Mouse (Mus musculus): Measurements from ENCODE around the gene Ptafr. TPM values are rescaled to one million over a fixed set of nuclear protein-coding genes. Genes with fewer than 3 reads are reported as not detected.

Gene Ptafr
- polyA plus RNA-seq, 1 experiment from 2014 or later: 1.0 TPM

DNA sequence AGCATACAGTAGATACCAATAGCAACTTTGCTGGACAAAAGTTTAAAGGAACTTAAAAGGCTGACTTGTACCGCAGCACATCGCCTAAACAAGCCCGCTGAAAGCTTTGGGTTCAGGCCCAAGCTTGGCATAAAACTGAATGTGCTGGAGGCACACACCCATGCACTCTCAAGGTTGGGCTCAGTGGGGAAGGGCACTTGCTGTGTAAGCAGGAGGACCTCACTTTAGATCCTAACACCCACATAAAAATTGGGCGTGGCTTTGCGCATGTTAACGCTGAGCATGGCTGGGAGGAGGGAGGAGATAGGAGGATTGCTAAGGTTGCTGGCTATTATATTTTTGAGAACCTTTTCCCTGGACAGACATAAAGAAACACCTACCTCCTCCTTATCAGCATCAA lies 39.1 kb upstream of the Ptafr start:
- H3K27ac ChIP-seq (ENCODE audit: low read depth): no peak overlapping the region
- H3K36me3 ChIP-seq (replicated peaks; ENCODE audit: insufficient read depth, low read length): peaks cover 5% of the 10 kb centered on the region; the same call in 1 of the 2 replicates
- peaks cover 8% of the 10 kb centered on the region; the same call in 1 of the 2 replicates for H3K4me1 ChIP-seq (ENCODE audit: insufficient read depth)
- ATAC-seq (no peak), DNase-seq (no peak)
- TF ChIP-seq EP300 (IDR thresholded peaks at IDR 0.05; ENCODE audit: low read depth): no peak
- WGBS (ENCODE audit: insufficient replicate concordance): 71% methylated on average over 6 of the region's 6 CpGs
- no peaks in the 10 kb centered on the region for H3K27me3 ChIP-seq (ENCODE audit: insufficient read depth, low read length)
- H3K4me3 ChIP-seq (ENCODE audit: low read depth, low read length): no peak overlapping the region
- H3K4me2 ChIP-seq (ENCODE audit: low read depth, low read length): no peak overlapping the region
- no peak overlapping the region for H3K9ac ChIP-seq (replicated peaks)
- H3K9me3 ChIP-seq (ENCODE audit: low read length): no peaks in the 10 kb centered on the region

DNA sequence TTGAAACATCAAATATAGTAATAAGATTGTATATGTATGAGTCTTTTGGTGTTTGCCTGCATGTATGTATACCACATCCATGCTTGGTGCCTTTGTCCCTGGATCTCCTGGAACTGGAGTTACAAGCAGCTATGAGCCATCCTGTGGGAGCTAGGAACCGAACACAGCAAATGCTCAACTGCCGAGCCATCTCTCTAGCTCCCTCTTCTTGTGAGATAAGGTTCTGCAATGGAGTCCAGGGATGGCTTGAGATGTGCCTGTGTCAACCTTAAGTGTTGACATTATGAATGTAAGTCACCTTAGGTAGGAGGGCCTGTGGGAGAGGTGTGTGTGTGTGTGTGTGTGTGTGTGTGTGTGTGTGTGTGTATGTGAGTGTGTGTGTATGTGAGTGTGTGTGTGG lies 37.2 kb upstream of the Ptafr start:
- Histone ChIP-seq H3K9me3 (ENCODE audit: low read length) (no peaks in the 10 kb centered on the region), H3K36me3 (replicated peaks; ENCODE audit: insufficient read depth, low read length) (peaks cover 11% of the 10 kb centered on the region; the same call in 1 of the 2 replicates), H3K27me3 (ENCODE audit: insufficient read depth, low read length) (no peaks in the 10 kb centered on the region), H3K9ac (replicated peaks) (no peak overlapping the region), H3K27ac (ENCODE audit: low read depth) (no peak overlapping the region), H3K4me3 (ENCODE audit: low read depth, low read length) (no peak overlapping the region), H3K4me2 (ENCODE audit: low read depth, low read length) (no peak overlapping the region), H3K4me1 (ENCODE audit: insufficient read depth) (peaks cover 13% of the 10 kb centered on the region; the same call in 1 of the 2 replicates)
- ATAC-seq (no peak), DNase-seq (peak; percentile 30)
- TF ChIP-seq EP300 (IDR thresholded peaks at IDR 0.05; ENCODE audit: low read depth): no peak
- TF ChIP-seq CTCF (IDR thresholded peaks at IDR 0.05; ENCODE audit: low read depth): peak; percentile 77
- WGBS (ENCODE audit: insufficient replicate concordance): 40% methylated on average over 2 of the region's 2 CpGs

DNA sequence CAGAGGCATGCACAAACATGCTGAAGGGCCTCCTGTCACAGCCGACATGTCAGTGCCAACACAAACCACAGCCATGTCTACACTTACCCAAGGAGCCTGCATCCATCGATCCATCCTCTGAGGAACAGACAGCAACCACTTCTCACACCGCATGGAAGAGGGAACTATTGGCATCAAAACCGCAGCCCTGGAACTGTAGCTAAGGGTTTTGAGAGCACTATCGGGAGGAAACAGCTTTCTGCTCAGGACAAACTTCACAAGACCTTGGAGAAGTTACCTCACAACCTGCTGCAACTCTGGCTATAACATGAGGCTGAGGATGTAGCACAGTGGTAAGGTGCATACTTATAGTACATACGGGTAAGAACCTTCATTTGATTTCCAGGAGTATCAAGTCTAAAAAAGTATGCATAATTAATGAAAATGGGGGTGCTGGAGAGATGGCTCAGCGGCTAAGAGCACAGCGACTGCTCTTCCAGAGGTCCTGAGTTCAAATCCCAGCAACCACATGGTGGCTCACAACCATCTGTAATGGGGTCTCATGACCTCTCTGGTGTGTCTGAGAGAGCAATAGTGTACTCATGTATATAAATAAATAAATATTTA lies 35.8 kb upstream of the Ptafr start:
- H3K27ac ChIP-seq (ENCODE audit: low read depth): no peak overlapping the region
- no peak overlapping the region for H3K4me2 ChIP-seq (ENCODE audit: low read depth, low read length)
- no peak overlapping the region for H3K9ac ChIP-seq (replicated peaks)
- no peak for TF ChIP-seq CTCF (IDR thresholded peaks at IDR 0.05; ENCODE audit: low read depth)
- TF ChIP-seq EP300 (IDR thresholded peaks at IDR 0.05; ENCODE audit: low read depth): no peak
- 68% methylated on average over 8 of the region's 8 CpGs for WGBS (ENCODE audit: insufficient replicate concordance)
- no peaks in the 10 kb centered on the region for H3K27me3 ChIP-seq (ENCODE audit: insufficient read depth, low read length)
- peaks cover 11% of the 10 kb centered on the region; the same call in 1 of the 2 replicates for H3K36me3 ChIP-seq (replicated peaks; ENCODE audit: insufficient read depth, low read length)
- no peaks in the 10 kb centered on the region for H3K9me3 ChIP-seq (ENCODE audit: low read length)
- DNase-seq: no peak
- no peak for ATAC-seq
- no peak overlapping the region for H3K4me3 ChIP-seq (ENCODE audit: low read depth, low read length)
- H3K4me1 ChIP-seq (ENCODE audit: insufficient read depth): peaks cover 18% of the 10 kb centered on the region; the same call in 1 of the 2 replicates

DNA sequence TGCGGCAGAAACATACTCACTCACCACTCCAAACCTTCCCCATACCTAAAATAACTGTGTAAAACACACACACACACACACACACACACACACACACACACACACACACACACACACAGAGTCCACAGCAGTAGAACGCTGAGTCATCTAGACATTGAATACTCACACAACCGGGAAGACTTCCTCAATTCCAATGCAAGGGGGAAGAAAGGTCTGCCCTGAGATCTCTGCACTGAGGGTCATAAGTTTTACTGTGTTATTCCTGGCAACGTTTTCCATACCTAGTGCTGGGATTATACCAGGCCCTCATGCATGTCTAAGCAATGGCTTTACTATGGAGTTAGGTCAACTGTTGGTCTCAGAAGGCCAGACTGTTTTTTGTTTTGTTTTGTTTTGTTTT lies 34.5 kb upstream of the Ptafr start:
- peak; percentile 33 for DNase-seq
- WGBS (ENCODE audit: insufficient replicate concordance): 35% methylated on average over 4 of the region's 4 CpGs
- peak overlapping the region; percentile 77 for H3K4me2 ChIP-seq (ENCODE audit: low read depth, low read length)
- TF ChIP-seq CTCF (IDR thresholded peaks at IDR 0.05; ENCODE audit: low read depth) (no peak), EP300 (IDR thresholded peaks at IDR 0.05; ENCODE audit: low read depth) (no peak)
- H3K9me3 ChIP-seq (ENCODE audit: low read length): no peaks in the 10 kb centered on the region
- peak overlapping the region; percentile 94 for H3K27ac ChIP-seq (ENCODE audit: low read depth)
- H3K9ac ChIP-seq (replicated peaks): peak overlapping the region; percentile 39; the same call in 1 of the 2 replicates
- no peaks in the 10 kb centered on the region for H3K27me3 ChIP-seq (ENCODE audit: insufficient read depth, low read length)
- ATAC-seq: no peak
- peaks cover 11% of the 10 kb centered on the region; the same call in 1 of the 2 replicates for H3K36me3 ChIP-seq (replicated peaks; ENCODE audit: insufficient read depth, low read length)
- H3K4me3 ChIP-seq (ENCODE audit: low read depth, low read length): no peak overlapping the region
- H3K4me1 ChIP-seq (ENCODE audit: insufficient read depth): peaks cover 24% of the 10 kb centered on the region; the same call in 1 of the 2 replicates

DNA sequence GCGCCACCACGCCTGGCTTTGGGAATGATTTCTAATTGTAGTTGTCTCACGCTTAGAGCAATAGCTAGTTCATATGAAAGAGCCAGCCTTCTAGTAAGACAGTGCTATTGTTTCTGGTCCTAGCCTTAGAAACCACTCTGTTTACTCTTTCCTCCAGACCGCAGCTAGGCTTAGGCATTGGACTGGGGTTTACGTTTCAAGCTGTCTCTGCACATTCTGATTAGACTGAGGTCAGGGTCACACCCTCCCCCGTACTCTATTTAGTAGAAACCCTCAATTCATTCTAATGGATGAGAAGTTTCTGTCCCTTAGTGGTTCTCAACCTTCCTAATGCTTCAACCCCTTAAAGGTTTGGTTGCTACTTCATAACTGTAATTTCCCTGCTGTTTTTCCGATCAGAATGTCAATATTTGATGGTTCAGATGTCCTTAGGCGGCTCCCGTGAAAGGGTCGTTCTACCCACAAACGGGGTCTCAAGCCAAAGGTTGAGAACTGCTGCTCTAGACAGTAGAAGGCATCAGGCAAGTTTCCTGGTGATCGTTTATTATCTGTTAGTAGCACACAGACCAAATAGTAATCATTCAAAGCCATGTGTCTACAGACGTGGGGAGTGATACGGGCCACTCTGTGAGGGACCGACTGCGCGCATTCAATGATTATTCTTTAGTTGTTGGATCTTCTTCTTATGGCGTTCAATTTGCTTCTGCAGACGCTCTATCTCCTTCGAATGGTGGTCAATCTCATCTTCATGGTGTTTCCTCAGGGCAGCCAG lies 33.6 kb upstream of the Ptafr start:
- H3K4me1 ChIP-seq (ENCODE audit: insufficient read depth): peaks cover 30% of the 10 kb centered on the region; the same call in 1 of the 2 replicates
- peak overlapping the region; percentile 69 for H3K4me3 ChIP-seq (ENCODE audit: low read depth, low read length)
- no peaks in the 10 kb centered on the region for H3K9me3 ChIP-seq (ENCODE audit: low read length)
- peak overlapping the region; percentile 94 for H3K27ac ChIP-seq (ENCODE audit: low read depth)
- peak overlapping the region; percentile 79 for H3K9ac ChIP-seq (replicated peaks)
- H3K27me3 ChIP-seq (ENCODE audit: insufficient read depth, low read length): no peaks in the 10 kb centered on the region
- peak overlapping the region; percentile 77 for H3K4me2 ChIP-seq (ENCODE audit: low read depth, low read length)
- peaks cover 11% of the 10 kb centered on the region; the same call in 1 of the 2 replicates for H3K36me3 ChIP-seq (replicated peaks; ENCODE audit: insufficient read depth, low read length)
- TF ChIP-seq EP300 (IDR thresholded peaks at IDR 0.05; ENCODE audit: low read depth) (peak; percentile 97), CTCF (IDR thresholded peaks at IDR 0.05; ENCODE audit: low read depth) (no peak)
- ATAC-seq: peak; percentile 67
- no peak for DNase-seq
- 56% methylated on average over 20 of the region's 20 CpGs for WGBS (ENCODE audit: insufficient replicate concordance)

DNA sequence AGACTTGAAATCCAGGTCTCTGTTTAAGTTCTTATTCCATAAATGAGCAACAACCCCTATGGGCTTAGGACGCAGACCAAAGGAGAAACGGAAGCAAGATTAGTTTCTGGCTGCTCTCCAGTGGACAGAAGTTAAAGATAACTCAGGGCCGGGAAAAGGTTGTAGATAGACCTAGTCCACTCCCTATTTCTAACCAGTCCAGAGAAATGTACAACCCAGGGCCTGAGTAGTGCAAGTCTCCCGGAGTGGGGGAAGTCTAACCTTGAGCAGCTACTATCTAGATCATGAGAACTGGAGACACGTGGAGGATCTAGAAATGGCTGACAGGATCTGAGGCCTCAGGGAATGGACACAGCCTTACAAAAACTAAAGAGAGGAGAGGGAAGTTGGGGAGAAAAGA lies 31.4 kb upstream of the Ptafr start:
- Histone ChIP-seq H3K36me3 (replicated peaks; ENCODE audit: insufficient read depth, low read length) (peaks cover 11% of the 10 kb centered on the region), H3K27me3 (ENCODE audit: insufficient read depth, low read length) (no peaks in the 10 kb centered on the region), H3K4me2 (ENCODE audit: low read depth, low read length) (peak overlapping the region; percentile 77), H3K4me1 (ENCODE audit: insufficient read depth) (peaks cover 40% of the 10 kb centered on the region; the same call in 1 of the 2 replicates), H3K9me3 (ENCODE audit: low read length) (no peaks in the 10 kb centered on the region), H3K4me3 (ENCODE audit: low read depth, low read length) (peak overlapping the region; percentile 69), H3K9ac (replicated peaks) (peak overlapping the region; percentile 79), H3K27ac (ENCODE audit: low read depth) (peak overlapping the region; percentile 94)
- DNase-seq (no peak), ATAC-seq (peak; percentile 7)
- WGBS (ENCODE audit: insufficient replicate concordance): 3% methylated on average over 5 of the region's 5 CpGs
- peak; percentile 48; the same call in 1 of the 2 replicates for TF ChIP-seq EP300 (IDR thresholded peaks at IDR 0.05; ENCODE audit: low read depth)
- TF ChIP-seq CTCF (IDR thresholded peaks at IDR 0.05; ENCODE audit: low read depth): no peak
